Mouse (Mus musculus) CD4-positive helper T cell, adult 2 months (primary cell): ENCODE measurements around the gene Tcf12.

Experiments
- DNase-seq: peaks from one replicate; pipeline ENCODE4 v3.0.0-alpha.2; 2012; ENCODE audit warnings: low read depth, missing footprints, low spot score

Gene Tcf12

GRCm38 (mm10) chr9:71915871-71916661 is 195.6 kb downstream of the Tcf12 start:
- DNase-seq, result no peak

- no peak for DNase-seq
These were observed 205.1 kb downstream of the Tcf12 start for GRCm38 (mm10) chr9:71906522-71906921.

- no peak for DNase-seq
These were observed 212.8 kb downstream of the Tcf12 start for GRCm38 (mm10) chr9:71898852-71899251.

DNA sequence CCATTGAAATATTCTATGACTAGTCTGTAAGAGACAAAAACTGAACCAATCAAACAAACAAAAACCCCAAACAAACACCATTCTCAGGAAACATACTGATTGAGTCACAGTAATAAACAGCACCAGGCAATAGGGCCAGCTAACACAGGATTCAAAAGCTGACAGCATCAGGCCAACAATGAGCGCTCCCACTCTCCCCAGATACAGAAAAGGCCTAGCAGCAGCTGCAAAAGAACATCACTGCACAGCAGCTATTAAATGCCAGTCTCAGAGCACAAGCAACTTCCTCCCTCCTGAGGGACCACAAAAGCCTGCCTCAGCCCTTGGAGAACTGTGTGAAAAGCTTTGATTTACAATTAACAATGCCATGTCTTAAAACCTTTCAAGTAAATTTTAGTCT is 214.3 kb downstream of the Tcf12 start:
- peak; percentile 15 for DNase-seq

DNA sequence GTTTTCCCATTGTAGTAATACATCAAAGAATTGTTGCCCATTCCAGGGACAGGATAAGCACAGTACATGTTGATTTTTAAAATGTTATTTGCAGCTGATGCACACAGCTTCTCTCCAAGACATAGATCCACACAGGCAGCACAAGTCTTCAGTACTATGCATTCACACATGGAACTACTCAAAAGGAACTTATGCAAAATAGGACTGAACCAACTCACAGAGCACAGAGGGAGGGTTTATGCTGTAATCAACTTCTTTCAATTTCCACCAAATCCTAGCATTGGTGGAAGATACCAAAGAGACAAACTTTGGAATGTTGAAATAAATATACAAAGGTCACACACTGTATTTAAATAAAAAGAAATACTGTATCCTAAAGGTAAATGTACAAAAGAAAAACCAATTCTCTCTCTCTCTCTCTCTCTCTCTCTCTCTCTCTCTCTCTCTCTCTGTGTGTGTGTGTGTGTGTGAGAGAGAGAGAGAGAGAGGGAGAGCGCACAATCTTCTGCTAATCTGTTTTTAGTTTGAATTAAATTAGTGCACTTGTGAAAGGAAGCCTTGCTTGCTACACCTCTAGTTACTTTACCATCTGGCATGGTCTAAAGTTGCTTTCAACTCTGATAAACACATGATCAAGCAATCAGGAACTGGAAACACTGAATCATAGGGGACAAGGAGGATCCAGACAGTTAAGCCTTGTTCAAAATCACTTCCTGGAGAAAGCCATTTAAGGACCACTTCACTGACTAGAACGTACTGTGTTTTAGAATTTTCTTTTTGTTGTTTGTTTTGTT is 215.5 kb downstream of the Tcf12 start:
- DNase-seq, result peak; percentile 64

GRCm38 (mm10) chr9:71895291-71895690 is 216.4 kb downstream of the Tcf12 start:
- no peak for DNase-seq

DNA sequence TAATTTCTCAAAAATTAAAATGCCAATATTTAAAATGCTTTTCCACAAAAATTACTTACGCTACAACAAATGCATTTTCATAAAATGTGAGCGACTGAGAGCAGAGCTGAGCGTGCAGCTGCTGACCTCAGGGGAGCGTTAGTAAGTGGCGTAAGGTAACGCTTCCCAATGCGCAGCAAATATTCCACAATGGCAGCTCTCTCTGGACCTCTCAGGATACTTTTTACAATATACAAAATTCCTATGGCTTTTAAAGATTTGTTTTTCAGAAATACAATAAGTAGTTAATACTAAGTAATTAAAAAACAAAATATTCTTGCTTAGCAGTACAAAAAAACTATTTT is 216.8 kb downstream of the Tcf12 start:
- DNase-seq, result no peak

GRCm38 (mm10) chr9:71894246-71894942 is 217.3 kb downstream of the Tcf12 start:
- no peak for DNase-seq

DNA sequence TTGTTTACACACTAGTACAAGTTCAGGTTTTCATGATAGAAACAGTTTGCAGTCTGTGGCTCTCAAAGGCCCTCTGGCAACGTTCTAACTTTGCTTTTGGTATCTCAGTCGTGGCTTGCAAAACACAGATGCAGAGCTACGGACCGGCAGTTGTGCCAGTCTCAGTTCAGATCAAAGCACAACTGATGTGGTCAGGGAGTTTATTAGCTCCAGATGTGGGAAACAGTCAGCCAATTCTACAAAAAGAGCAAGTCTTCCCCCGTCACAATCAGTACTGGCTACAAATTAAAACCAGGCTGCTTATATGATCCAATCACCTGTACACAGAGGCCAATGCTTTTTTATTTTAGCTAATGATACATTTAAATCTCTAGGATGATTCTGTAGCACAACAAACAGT is 223.2 kb downstream of the Tcf12 start:
- peak; percentile 22 for DNase-seq

DNA sequence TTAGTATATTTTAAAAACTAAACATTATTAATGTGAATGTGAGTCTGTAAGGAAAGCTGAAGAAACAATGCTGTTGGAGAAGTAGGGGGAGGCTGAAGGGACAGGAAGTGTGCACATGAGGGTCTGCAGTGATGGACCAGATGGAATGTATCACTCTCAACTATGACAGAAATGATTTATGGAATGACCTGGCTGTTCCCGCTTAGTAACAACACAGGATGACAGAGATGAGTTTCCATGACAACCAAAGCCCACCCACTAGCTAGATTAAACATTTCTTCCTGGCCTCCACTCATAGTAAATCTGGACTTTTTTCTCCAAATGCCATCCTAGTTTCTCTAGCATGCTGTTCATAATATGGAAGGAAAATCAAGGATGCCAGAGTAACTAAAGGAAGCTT is 231.0 kb downstream of the Tcf12 start:
- DNase-seq, result no peak

- no peak for DNase-seq
These were observed 231.7 kb downstream of the Tcf12 start for GRCm38 (mm10) chr9:71879972-71880371.

DNA sequence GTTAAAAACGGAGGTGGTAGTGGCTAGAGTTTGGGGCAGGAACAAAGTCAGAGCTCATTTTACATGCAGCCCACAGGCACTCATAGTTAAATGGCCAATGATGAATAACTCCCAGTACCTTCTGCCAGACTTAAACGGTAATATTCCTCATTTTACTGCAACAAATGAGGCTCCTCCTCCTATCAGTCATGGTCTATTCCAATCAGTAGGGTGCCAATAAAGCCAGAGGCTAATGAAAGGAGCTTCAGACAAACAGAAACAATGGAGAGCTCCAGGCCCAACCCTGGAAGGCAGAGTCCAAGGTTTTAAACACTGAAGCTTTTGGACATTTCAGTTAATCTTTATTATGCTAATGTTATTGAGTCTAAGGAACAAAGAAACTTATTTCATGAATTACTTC is 232.3 kb downstream of the Tcf12 start:
- no peak for DNase-seq

DNA sequence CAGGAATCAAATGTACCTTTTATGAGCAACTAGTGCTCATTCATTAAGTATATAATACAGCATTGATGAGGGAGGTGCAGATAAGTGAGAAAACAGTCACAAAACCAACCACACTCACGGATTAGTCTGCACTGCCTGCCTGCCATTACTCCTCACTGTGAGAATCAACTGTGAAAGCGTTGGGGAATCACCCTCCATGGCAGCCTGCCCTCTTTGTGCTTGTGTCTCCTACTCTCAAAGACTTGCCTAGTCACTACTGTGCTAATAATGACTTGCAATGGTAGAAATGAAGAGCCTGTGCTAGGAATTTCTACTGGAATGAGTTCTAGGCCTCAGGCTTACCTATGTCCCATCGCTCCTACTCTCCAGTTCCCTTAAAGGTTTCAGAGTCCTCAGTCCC is 233.8 kb downstream of the Tcf12 start:
- DNase-seq, result no peak

DNA sequence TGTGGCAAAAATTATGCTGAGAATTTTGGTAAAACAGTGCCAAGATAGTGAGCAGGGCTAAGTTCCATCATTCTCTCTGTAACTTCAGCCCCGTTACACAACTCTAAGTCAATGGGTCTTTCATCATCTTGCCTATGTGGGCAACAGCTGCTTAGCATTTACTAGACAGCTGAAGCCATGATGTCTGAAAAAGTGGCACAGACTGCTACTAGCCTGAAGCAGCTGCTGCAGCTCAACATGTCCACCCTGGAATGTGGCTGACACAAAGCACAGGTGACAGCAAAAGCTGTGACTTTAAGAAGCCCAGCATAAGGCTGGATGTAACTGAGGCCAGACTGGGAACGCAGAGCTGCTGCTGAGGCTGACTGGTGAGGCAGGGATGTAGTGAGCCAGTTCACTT is 236.9 kb downstream of the Tcf12 start:
- no peak for DNase-seq

DNA sequence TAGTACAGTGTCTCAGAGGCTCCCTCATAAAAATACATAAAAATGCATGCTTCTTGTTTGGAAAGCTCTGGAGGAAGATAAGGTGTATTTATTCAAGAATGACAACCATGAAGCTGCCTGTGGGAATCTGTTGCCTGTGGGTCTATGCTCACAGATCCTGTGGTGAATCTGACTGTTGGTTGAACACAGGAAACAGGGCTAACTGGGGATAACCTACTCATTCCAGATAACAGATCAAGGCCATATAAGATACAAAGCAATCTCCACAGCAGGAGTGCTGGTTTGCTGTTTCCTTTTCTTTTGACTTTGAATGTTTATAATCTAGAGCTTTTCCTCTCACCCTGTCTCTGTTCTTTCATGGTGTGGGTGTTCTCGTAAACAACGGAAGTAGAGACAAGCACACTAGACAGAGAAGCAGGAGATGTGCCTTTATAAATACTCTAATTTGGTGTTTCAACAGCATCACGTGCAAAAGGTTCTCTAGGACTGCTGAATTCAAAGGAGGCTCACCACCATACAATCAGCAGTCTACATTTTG is 237.6 kb downstream of the Tcf12 start:
- peak; percentile 44 for DNase-seq

GRCm38 (mm10) chr9:71863338-71863737 is 248.3 kb downstream of the Tcf12 start:
- DNase-seq, result no peak

GRCm38 (mm10) chr9:71861629-71862028 is 250.0 kb downstream of the Tcf12 start:
- DNase-seq, result no peak

- no peak for DNase-seq
These were observed 253.7 kb downstream of the Tcf12 start for GRCm38 (mm10) chr9:71857926-71858325.

GRCm38 (mm10) chr9:71853904-71854303 is 257.8 kb downstream of the Tcf12 start:
- no peak for DNase-seq

DNA sequence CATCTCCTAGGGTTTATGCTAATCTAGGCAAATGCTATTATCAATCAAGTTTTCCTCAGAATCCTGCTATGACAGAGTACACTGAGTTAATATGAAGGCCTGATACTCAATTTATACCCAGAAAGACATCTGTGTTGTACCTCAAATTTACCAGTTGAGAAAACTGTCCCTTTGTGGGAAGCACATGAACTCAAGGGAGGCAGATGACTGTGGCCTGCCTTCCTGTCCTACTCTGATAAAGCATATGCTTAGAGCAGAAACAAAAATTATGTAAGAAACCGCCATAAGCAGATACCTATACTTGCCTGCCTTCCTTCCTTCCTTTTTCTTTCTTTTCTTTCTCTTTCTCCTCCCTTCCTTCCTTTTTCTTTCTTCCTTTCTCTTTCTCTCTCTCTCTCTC is 261.4 kb downstream of the Tcf12 start:
- DNase-seq, result no peak

DNA sequence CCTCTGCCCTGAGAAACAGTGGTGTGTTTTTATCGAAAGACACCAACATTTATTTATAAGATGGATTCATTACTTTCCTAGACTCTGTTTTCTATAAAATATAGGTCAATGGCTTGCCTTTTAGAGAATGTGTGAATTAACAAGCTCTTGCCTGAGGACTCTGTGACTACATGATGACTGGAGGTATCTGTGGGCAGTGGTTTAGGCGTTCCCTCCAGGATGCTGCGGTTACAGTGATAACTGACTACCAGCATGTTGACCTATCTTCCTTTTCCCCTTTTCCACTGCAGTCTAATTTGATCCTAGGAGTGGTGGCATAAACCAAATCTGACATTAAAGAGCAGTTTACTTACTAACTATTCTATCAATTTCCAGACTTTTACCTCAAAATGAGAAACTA is 263.3 kb downstream of the Tcf12 start:
- DNase-seq, result no peak

- no peak for DNase-seq
These were observed 263.8 kb downstream of the Tcf12 start for GRCm38 (mm10) chr9:71847921-71848320.
